Mouse (Mus musculus) gastrocnemius, adult 8-10 months (tissue): Measurements from ENCODE around the gene Thsd1. TPM values are rescaled to one million over a fixed set of nuclear protein-coding genes. Genes with fewer than 3 reads are reported as not detected.
A peak's percentile ranks its signal among the peaks of the same experiment; 100 is the strongest.

Source experiments
- DNase-seq, 2 experiments: peaks; one replicate each; pipeline ENCODE4 v3.0.0; 2022; ENCODE audit warnings: low spot score in 2 of 2
- total RNA-seq, 4 experiments: library from RNA; stranded (reverse); gene quantifications; 2 replicates each; pipeline ENCODE4 v1.2.4; 2022

Thsd1 gene
- 1 to 10 TPM in 3 of 4 experiments, under 1 TPM in 1; 0.70 to 1.4 (median 1.2) TPM for total RNA-seq

DNA sequence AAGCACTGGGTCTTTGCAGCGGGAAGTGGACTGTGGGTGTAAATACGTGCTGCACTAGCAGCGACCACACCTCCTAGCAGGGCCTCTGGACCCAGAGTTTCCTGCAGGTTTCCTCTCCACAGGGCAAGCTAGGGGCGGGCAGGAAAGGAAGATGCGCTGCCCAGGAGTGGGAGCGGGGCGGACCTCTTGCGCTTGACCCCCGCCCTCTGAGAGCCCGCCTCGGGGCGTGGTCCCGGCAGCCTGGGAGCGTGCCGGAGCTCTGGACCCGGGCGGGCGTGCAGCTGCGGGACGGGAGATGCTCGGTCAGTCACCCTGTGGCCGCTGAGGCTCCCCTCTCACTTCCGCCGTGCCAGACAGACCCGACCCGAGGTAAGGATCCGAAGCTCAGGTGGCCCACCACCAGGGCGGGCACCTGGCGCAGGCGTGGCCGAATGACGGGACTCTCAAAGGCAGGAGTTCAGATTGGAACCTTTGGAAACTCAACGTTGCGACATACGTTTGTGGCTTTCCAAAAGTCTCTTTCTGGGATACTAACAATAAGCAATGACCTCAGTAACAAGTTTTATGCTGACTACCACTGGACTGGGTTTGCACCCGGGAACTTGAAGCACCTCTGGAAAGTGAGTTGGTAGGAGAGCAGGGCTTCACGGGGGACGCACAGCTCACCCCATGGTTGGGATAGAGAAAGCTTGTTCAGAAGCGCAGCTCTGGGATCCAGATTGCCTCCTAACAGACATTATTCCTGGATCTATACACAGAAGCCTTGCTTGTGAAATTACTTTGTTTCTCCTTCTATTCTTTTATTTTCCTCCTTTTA lies at the start of gene Thsd1:
TSS of gene Thsd1 (plus strand) at position 253 of the 817 bp plus-strand sequence.
- DNase-seq: peak; percentile 18 to 46

DNA sequence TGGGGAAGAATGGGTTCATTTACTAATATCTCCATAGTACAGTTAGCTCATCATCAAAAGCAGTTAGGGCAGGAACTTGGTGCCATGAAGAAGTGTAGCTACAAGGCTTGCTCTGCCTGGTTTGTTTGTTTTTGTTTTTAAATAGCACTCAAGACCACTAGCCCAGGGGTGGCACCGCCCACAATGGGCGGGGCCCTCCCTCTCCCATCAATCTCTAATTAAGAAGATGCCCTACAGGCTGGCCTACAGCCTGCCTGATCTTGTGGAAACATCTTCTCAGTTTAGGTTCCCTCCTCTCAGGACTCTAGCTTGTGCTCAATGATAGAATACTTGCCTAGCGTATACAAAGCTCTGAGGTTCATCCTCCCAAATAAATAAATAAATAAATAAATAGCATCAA lies 42.2 kb upstream of the Thsd1 start:
- no peak for DNase-seq

DNA sequence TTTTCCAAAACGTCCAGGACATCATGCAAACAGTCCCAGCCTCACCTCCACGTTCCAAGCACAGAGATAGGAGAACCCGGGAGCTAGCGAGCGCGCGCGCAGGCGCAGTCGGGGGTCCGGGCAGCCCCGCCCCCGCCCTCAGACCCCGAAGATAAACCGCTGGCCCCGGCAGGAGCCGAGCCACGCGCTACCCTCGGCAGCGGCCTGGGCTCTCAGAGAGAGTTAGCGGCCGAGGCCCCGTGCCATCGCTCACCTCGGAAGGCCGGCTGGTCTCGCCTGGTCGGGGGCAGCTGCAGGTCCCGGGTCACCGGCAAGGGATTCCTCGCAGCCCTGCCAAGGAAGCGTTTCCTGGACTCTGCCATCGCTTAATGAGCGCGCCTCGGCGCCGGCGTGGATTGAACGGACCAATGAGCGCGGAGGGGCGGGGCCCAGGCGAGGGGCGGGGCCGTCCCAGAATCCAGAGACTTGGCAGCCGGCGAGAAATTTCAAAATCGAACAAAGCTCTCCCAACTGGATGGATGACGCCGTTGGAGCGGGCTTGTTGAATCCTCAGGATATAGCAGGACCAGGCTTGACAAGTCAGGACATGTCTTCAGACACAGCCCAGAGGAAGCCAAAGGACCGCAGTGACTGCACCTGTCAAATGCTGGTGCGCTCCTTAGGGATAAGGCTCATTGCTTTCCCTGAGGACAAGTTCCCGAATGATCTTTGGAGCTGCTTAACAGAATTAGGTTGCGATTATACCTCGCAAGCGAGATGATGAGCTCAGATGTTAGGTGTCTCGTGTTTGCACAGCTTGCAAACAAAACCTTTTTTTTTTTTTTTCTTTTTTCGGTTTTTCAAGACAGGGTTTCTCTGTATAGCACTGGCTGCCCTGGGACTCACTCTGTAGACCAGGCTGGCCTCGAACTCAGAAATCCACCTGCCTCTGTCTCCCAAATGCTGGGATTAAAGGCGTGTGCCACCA lies 41.4 kb upstream of the Thsd1 start, which contains the start of gene Ckap2:
TSS of gene Ckap2 (minus strand) at position 389 of the 967 bp plus-strand sequence.
- peak; percentile 76 to 78 for DNase-seq

DNA sequence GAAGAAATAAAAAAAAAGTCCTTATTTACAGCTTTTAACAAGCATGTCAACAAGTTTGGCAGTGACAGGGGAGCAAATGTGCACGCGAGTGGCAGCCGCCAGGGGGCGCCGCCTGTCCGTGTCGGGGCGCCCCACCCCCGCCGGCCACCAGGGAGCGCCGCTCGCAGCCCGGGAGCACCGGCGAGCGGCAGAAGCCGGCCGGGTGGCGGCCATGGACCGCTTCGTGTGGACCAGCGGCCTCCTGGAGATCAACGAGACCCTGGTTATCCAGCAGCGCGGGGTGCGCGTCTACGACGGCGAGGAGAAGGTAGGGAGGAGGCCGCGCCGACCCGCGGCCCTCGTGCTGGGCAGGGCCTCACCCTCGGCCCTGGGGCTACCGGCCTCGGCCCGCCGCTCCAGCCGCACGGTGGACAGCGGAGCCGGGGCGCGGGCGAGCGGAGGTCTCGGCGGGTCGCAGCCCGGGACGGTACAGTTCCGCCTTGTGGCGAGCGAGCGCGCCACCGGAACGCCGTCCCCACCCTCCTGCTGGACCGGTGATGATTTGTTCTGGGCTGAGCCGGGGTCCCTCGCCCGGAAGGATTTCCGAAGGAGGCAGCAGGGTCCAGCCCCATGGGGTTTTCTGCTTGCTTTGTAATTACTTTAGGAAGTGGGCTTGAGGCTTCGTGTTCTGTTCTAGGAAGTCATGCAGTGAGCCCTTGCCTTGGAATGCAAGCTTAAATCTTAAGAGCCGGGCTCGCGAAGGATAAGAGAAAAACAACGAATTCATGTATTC lies 34.3 kb upstream of the Thsd1 start, which contains the start of gene Vps36:
TSS of gene Vps36 (plus strand) at position 150 of the 772 bp plus-strand sequence.
- peak; percentile 84 for DNase-seq

DNA sequence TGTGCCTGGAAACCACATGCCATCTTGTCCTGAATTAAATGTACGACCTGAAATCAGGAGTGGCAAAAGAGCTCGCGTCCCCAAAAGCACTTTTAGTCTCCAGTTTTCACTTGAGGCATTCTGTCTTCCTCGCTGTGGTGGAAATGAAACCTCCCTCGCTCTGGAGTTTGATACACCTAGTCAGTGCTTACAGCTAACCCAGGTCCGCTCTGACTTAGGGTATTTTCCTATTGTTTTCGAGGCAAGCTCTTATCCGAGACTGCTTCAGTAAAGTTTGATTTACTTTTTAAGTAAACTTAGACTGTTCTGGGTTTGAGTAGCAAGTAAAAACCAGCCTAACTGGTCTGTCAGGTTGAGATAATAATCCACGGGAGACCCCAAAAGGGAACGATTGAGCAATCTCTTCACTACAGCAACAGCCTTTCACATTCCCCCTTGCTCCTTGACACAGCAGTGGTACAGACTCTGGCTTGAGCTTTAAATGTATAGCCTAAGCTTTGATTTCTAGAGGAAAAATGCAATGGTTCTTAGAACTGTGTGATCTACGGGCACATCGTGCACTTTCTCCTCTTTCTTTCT lies 33.6 kb upstream of the Thsd1 start:
- no peak for DNase-seq

DNA sequence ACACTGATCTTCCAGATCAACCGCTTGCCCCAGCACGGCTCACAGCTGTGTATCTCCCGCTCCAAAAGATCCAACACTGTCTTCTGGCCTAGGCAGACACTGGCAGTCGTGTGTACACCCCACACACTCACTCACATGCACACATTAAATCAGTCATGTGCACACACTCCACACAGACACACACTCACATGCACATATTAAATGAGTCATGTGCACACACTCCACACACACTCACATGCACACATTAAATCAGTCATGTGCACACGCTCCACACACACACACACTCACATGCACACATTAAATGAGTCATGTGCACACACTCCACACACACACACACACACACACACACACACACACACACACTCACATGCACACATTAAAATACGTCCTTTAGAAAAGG lies 29.2 kb upstream of the Thsd1 start:
- DNase-seq: no peak

DNA sequence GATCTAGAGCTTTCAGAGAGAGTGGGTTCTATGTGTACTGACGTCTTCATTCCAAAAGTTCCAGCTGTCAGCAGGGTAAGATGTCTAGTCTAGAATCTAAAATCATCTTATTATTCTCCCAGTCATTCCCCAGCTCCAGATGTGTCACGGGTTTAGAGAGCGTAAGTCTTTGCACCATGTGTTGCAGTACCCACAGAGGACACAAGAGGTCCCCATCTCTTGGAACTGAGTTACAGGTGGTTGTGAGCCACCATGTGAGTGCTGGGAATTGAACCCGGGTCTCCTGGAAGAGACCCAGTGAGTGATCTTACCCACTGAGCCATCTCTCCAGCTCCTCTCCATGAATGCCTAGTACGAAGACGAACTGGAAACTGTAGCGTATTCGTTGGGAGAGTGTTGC lies 27.6 kb upstream of the Thsd1 start:
- no peak for DNase-seq

DNA sequence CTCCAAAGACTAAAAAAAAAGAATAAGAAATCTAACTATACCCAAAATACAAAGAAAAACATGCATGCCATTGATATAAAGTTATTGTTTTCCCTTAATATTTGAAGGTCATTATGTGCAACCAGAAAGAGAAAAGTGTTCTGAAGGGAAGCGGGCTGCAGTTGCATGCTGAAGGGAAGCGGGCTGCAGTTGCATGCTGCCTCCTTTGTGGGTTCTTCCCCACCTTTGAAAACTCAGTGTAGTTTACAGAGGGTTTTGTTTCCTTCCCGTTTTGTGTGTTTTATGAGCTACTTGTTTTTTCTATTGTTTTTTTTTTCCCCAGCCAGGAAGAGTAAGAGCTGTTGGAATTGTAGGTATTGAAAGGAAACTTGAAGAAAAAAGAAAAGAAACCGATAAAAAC lies 19.6 kb upstream of the Thsd1 start:
- no peak for DNase-seq

DNA sequence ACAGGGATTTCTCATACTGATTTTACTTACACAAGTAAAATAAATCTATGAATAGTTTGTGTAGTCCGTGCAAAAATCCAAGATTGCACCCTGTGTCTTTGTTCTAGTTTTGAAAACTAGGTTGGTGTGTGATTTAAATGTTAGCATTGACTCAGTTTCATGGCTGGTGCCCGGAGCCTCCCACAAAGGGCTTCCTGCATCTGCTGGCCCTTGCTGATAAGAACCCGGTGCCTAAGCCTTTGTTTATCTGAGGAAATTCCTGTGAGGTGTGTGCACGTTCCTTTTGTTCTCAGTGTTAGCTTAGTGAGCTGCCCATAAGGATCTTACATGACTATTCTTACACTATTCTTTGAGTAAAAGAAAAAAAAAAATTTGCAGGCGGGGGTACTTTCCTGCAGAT lies 18.1 kb upstream of the Thsd1 start:
- no peak for DNase-seq

DNA sequence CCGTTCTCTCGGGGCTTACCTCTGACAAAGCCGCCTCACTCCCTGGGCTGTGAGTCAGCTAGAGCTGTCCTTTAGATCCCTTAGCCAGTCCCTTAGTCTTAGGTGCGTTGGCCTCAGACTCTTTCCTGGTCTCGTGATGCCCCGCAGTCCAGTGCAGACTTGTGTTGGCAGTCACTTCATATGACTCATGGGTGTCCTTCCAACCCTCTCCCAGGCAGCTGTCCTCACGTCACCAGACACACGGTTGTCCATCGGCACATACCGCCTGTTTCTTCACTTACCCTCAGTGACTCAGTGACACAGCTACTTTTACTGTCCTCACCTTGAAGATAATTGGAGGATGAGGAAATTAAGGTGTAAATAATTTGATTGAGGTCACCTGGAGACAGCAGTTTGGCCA lies 12.3 kb upstream of the Thsd1 start:
- no peak for DNase-seq

DNA sequence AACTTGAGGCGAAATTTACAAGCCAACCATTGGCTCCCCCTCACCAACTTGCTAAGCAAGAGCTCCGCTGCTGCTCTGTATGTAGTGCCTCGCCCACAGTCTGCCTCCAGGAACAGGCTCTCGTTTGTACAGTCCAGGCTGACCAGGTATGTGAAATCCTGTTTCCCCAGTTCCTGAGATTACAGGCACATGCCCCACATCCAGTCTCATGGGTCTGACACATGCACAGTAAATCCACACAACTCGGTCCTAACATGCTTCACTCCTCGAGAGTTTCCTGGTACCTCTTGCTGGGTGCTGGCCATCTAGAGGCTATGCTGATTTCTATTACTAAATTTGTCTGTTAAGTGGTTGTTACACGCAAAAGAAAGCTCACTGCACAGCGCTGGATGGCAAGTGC lies 752 bp upstream of the Thsd1 start:
- no peak for DNase-seq

DNA sequence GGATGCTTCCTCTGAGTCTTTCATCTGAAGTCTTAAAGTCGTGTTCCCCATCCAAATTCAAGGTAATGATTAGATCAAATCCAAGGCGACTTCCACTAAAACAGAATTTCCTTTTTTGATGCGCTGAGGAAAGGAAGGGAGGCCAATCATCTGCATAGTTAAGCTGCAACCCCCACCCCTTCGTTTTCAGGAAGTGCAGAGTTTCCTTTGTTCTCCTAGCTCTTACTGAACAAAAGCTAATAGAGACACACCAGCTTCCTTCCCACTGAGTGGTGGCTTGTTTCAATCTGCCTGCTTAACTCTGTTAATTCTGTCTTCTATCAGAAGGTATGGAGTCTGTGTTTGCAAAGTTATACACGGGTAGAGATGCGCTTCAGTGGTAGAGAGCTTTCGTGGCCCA lies 1.5 kb downstream of the Thsd1 start:
- no peak for DNase-seq

DNA sequence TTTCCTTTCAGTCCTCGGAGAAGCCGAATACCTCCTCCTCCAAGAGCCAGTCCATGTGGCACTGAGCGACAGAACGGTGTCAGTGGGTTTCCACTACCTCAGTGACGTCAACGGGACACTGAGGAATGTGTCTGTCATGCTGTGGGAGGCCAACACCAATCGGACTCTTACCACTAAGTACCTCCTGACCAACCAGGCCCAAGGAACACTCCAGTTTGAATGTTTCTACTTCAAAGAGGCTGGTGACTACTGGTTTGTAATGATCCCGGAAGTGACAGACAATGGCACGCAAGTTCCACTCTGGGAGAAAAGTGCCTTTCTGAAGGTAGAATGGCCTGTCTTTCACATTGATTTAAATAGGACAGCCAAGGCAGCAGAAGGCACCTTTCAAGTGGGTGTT lies 15.9 kb downstream of the Thsd1 start:
- DNase-seq: no peak

DNA sequence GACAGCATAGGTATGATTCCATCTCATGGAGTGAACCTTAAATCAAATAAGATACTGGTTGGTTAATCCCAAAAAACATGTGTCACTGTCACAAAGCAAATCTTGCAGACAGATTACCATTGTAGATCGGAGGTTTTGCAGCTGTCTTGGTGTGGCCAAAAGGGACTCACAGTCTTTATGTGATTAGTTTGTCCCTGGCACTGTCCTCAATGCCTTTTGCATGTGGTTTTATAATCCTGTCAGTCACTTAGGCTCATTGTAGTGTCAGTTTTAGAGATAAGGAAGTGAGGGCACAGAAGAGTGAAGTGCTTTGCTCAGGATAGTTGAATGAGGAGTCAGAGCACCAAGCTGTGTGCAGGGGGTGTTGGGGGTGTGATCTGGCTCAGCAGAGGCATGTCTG lies 18.6 kb downstream of the Thsd1 start:
- no peak for DNase-seq

DNA sequence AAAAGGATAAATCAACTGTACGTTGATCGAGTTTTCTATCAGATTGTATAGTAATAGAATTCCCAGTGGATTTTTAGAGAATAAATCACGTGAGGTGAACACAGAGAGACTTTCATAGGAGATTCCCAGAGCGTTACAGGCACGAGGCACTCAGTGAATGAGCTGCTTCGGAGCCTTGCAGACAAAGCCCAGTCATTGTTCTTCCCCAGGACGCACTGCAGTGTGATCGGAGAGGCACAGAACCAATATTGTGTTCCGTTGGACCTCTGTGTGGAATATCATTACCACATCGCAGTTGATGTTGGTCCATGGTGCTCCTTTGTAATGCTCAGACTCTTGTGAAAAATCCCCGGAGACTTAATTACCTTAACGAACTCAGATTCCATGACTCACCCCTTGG lies 20.8 kb downstream of the Thsd1 start:
- no peak for DNase-seq

DNA sequence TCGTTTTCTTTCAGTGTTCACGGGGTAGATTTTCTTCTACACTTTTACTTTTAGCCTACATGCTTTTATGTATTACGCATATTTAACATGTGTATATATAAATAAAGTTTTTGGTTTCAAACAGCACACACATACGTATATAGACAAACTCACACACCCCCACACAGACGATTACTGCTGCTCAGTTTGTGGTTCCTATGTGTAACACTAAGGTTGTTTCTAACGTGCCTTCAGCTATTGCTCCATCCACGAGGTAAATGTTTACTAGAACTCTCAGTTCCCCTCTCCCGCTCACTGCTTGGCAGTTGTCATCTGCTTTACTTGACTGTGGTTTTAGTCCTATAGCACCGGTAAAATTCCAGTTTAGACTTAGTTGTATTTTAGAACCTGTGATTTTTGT lies 22.0 kb downstream of the Thsd1 start:
- no peak for DNase-seq

DNA sequence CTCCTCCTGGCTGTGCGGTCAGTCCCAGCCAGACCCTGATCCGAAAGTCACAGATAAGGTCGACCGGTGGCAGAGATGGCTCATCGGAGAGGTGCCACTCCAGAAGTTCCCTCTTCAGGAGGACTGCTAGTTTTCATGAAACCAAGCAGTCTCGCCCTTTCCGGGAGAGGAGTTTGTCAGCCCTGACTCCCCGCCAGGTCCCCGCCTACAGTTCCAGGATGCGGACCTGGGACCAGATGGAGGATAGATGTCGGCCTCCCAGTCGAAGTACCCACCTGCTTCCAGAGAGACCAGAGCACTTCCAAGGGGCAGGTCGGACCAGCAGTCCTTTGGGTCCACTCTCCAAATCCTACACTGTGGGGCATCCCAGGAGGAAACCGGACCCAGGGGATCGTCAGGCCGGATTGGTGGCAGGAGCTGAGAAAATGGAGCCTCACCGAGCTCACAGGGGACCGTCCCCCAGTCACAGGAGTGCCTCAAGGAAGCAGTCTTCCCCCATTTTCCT lies 31.9 kb downstream of the Thsd1 start:
- no peak for DNase-seq

DNA sequence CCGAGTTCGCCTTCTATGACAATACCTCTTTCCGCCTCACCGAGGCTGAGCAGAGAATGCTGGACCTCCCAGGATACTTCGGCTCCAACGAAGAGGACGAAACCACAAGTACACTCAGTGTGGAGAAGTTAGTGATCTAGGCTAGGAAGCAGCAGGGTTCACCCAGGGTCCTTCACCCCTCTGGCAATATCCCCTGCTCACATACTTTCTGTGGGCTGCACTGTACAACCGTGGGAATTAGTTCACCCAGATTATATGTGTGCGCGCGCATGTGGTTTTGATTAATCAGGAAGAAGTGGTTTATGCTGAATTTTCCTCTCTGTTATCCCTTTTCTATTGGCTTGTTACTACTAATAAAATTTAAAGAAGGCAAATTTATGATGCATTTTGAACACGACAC lies 32.4 kb downstream of the Thsd1 start:
- DNase-seq: no peak

DNA sequence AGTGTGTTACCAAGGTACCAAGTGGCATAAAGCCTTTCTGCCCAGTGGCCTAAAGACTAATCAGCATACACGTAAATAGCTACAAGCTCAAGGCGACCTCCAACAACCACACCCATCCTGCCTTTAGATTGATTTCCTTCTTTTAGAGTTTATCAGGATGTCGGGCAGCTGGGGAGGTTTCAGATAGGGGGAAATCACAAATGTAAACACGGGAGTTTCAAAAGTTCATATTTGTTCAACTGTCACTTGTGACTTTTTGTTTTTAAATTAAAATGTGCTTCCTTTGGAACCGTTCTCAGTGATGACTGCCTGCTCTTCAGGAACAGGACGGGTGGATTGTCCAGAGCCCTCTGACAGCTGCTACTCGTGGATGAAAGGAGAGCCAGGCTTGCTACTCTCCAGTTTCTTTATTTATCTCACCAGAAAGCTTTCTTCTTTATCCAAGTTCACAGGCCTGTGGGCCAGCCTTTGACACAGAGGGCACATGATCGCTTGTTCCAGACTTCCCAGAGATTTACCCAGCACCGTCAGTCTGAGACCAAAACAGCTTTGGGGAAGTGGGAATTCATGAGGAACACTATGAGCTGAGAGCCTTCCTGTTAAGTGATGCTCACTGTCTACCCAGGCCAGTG lies 33.1 kb downstream of the Thsd1 start:
- DNase-seq: no peak

DNA sequence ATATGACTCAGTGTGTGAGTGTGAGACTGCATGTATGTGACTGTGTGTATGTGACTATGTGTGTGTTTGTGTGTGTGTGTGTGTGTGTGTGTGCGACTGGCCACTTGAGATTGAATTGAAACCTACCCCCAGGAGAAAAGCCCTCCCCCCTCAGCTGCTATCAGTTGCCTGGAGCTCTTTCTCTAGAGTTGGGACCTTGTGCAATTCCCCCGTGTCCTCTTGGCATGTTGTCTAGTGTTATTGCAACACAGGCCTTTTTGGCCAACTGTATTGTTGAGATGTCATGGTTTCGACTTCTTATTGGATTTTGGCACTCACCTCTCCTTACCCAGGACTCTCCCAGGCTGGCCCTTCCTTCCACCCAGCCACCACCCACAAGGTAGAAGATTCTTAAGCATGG lies 35.2 kb downstream of the Thsd1 start:
- peak in 1 of 2 experiments; percentile 36 for DNase-seq
